Mouse (Mus musculus) stomach, postnatal 0 days (tissue): ENCODE results near the gene Phtf2. TPM values are rescaled to one million over a fixed set of nuclear protein-coding genes. Genes with fewer than 3 reads are reported as not detected.

Experiments
- ATAC-seq: fragments of 200-750 bp; cut with Nextera tagmentation; 2 replicates; pipeline ENCODE4 v1.8.0; 2017; ENCODE audit not compliant: low FRiP score, low TSS enrichment
- DNase-seq: peaks from one replicate; pipeline ENCODE4 v3.0.0-alpha.2; 2016; ENCODE audit warnings: low spot score
- H3K27ac ChIP-seq: fragments of 300-500 bp; sonication (generic); replicated peaks from 2 replicates; pipeline ENCODE4 v1.5.1; 2014; ENCODE audit warnings: mild to moderate bottlenecking, control low read depth
- H3K27me3 ChIP-seq: fragments of 300-500 bp; sonication (generic); 2 replicates; pipeline ENCODE4 v1.6.1; 2014; ENCODE audit warnings: low read length; ENCODE audit not compliant: control insufficient read depth, insufficient read depth
- H3K36me3 ChIP-seq: fragments of 300-500 bp; sonication (generic); 2 replicates; pipeline ENCODE4 v1.6.1; 2014; ENCODE audit warnings: low read length, mixed read lengths; ENCODE audit not compliant: control insufficient read depth, insufficient read depth
- H3K4me1 ChIP-seq: fragments of 300-500 bp; sonication (generic); replicated peaks from 2 replicates; pipeline ENCODE4 v1.6.1; 2014; ENCODE audit warnings: antibody characterized with exemption; ENCODE audit not compliant: control insufficient read depth, insufficient read depth
- H3K4me2 ChIP-seq: fragments of 300-500 bp; sonication (generic); replicated peaks from 2 replicates; pipeline ENCODE4 v1.6.1; 2014; ENCODE audit warnings: low read depth, mild to moderate bottlenecking, control low read depth, moderate library complexity
- H3K4me3 ChIP-seq: fragments of 300-500 bp; sonication (generic); 2 replicates; pipeline ENCODE4 v1.5.1; 2014; ENCODE audit warnings: low read depth, low read length, control low read depth
- H3K9ac ChIP-seq: fragments of 300-500 bp; sonication (generic); 2 replicates; pipeline ENCODE4 v1.6.1; 2014; ENCODE audit warnings: mild to moderate bottlenecking, low read length, control low read depth, mixed read lengths
- H3K9me3 ChIP-seq: fragments of 300-500 bp; sonication (generic); 2 replicates; pipeline ENCODE4 v1.6.1; 2016; ENCODE audit warnings: low read length; ENCODE audit not compliant: control insufficient read depth
- CTCF ChIP-seq: IDR thresholded peaks from 2 replicates; pipeline ENCODE4 v1.5.1; 2016; ENCODE audit warnings: antibody characterized with exemption, low read depth, mild to moderate bottlenecking, moderate library complexity
- EP300 ChIP-seq: optimal IDR thresholded peaks from 2 replicates; pipeline ENCODE3; 2016; ENCODE audit warnings: antibody characterized with exemption
- WGBS: fragments of 180-500 bp; shearing (Covaris S2); extraction: QIAGEN DNeasy Blood & Tissue Kit; methylation state at CpG from one replicate; pipeline ENCODE4 v1.1.7; 2014; 5-methylcytosine and 5-hydroxymethylcytosine counted together
- polyA plus RNA-seq: library from polyadenylated mRNA; unstranded; fragments of >200 nt; fragmentation: Nextera tagmentation; extraction: Ambion mirVana; gene quantifications from 2 replicates; pipeline ENCODE4 v1.2.1, GENCODE M21; 2015

Gene Phtf2
- polyA plus RNA-seq, result 5.1 and 5.3 TPM in 2 replicates

DNA sequence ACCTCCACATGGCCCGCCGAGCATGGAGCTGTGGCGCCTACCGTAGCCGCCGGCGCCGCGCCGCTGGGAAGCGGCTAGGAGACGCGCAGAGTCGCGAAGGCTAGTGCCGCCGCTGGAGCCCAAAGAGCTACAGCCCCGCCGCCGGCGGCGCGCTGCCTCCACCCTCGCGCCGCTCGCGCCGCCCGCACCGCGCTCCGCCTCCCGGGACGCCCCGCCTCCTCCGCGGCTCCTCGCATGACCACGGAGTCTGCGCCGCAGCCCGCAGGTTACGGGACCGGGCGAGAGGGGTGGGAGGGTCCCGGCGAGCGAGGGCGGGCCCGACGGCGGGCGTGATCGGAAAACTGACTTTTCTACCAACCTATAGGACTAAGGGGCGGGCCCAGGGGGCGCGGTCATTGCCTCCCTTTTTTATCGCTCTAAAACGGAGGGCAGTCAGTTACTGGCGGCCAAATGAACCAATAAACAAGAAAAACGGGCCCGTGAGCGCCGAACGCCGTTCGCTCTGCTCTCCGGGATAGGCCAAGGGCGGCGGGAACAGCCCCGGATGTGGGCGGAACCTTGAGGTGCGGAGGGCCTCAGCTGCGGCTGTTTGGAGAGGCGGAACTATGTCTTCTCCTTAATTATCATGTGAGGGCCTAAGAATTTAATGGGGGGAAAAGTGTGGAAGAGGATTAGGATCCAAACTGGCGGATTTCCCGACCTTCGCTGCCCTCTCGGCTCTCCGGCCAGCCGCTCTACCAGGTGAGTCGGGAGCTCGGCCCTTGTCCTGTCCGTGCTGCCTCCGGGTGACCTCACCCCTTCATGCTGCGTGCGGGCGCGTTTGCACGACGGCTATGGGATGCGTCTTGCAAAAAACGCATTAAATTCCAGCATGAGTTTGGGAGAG, at the start of gene Phtf2, which contains the start of gene Tmem60:
TSS of gene Phtf2 (minus strand) at position 210 of the 886 bp plus-strand sequence.
TSS of gene Tmem60 (plus strand) at position 277 of the 886 bp plus-strand sequence.
- under 1% methylated on average over 89 of the region's 94 CpGs for WGBS
- peak within 1 kb of the TSS; percentile 91 for H3K27ac ChIP-seq
- H3K4me2 ChIP-seq, result peak within 1 kb of the TSS; percentile 80
- no peaks in the 10 kb centered on the region for H3K36me3 ChIP-seq
- TF ChIP-seq EP300 (no peak), CTCF (peak; percentile 9; the same call in 1 of the 2 replicates)
- peak; percentile 99 for ATAC-seq
- H3K27me3 ChIP-seq, result no peaks in the 10 kb centered on the region
- peak within 1 kb of the TSS; percentile 82 for H3K9ac ChIP-seq
- H3K9me3 ChIP-seq, result no peaks in the 10 kb centered on the region
- H3K4me3 ChIP-seq, result peak within 1 kb of the TSS; percentile 75
- peak; percentile 99 for DNase-seq
- no peaks in the 10 kb centered on the region for H3K4me1 ChIP-seq

DNA sequence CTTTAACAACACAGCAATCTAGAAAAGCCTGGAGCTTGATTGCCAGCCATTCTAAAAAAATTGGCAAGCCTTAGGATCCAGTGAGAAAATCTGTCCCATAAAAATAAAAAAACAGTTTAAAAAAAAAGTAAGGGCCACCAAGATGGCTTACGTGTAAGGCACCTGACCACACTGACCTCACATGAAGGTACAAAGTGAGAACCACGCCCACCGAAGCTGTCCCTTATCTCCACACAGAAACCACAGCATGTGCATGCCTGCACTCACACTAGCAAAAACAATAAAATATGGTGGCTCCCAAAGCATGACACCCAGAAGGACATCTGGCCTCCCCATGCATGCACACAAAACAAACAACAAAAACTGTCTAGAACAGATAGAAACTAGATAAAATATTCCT, 49.4 kb upstream of the Phtf2 start:
- 62% methylated on average over 3 of the region's 3 CpGs for WGBS
- no peak for TF ChIP-seq EP300
- no peak overlapping the region for H3K4me2 ChIP-seq
- no peak overlapping the region for H3K27ac ChIP-seq
- no peaks in the 10 kb centered on the region for H3K27me3 ChIP-seq
- no peaks in the 10 kb centered on the region for H3K4me1 ChIP-seq
- peak; percentile 65; the same call in 1 of the 2 replicates for ATAC-seq
- H3K9me3 ChIP-seq, result no peaks in the 10 kb centered on the region
- peak; percentile 33 for DNase-seq
- H3K36me3 ChIP-seq, result no peaks in the 10 kb centered on the region
- no peak overlapping the region for H3K9ac ChIP-seq
- H3K4me3 ChIP-seq, result no peak overlapping the region

DNA sequence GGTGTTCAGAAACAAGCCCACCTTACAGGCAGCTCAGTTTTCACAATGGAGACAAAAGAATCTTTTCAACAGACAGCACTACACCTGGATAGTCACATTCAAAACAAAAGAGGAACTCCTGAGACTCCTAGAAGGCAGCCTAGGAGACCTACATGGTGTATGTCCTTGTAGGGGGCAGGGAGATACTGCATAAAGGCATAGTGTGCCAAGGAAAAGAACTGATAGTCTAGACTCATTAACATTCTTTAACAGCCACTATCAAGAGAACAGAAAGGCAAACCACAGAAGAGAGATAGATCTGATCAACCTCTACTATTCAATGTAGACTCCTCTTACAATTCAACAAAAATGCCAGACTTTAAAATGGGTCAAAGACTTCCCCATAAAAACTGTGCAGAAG, 48.5 kb upstream of the Phtf2 start:
- Histone ChIP-seq H3K27me3 (no peaks in the 10 kb centered on the region), H3K4me1 (no peaks in the 10 kb centered on the region), H3K36me3 (no peaks in the 10 kb centered on the region), H3K4me2 (no peak overlapping the region), H3K9me3 (no peaks in the 10 kb centered on the region), H3K4me3 (no peak overlapping the region), H3K27ac (peak overlapping the region; percentile 26), H3K9ac (no peak overlapping the region)
- TF ChIP-seq EP300, result no peak
- no peak for TF ChIP-seq CTCF
- ATAC-seq, result no peak
- no peak for DNase-seq

GRCm38 (mm10) chr5:20929669-20930151, 47.8 kb upstream of the Phtf2 start:
- Histone ChIP-seq H3K27me3 (no peaks in the 10 kb centered on the region), H3K9me3 (no peaks in the 10 kb centered on the region), H3K4me3 (no peak overlapping the region), H3K27ac (peak overlapping the region; percentile 41), H3K4me1 (no peaks in the 10 kb centered on the region), H3K4me2 (no peak overlapping the region), H3K9ac (no peak overlapping the region), H3K36me3 (no peaks in the 10 kb centered on the region)
- 40% methylated on average over 6 of the region's 6 CpGs for WGBS
- TF ChIP-seq EP300 (no peak), CTCF (no peak)
- peak; percentile 88 for ATAC-seq
- DNase-seq, result peak; percentile 32

DNA sequence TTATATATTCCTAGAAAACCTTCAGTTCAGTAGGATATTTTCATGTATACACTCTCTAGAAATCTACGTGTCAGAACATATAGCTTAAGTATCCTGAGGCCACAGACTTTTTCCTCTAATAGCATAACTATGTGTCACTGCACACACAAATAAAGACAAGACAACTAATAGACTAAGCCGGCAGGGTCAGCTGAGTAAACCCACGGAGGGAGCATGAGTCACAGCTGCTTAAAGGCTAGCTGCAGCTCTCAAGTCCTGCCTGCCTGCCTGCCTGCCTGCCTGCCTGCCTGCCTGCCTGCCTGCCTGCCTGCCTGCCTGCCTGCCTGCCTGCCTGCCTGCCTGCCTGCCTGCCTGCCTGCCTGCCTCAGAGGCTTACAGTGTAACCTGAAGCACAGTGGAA, 43.5 kb upstream of the Phtf2 start:
- Histone ChIP-seq H3K9me3 (no peaks in the 10 kb centered on the region), H3K27me3 (no peaks in the 10 kb centered on the region), H3K4me2 (no peak overlapping the region), H3K27ac (no peak overlapping the region), H3K9ac (no peak overlapping the region), H3K36me3 (no peaks in the 10 kb centered on the region), H3K4me3 (no peak overlapping the region), H3K4me1 (no peaks in the 10 kb centered on the region)
- WGBS, result 38% methylated on average over 3 of the region's 3 CpGs
- DNase-seq (no peak), ATAC-seq (no peak)
- TF ChIP-seq CTCF, result no peak

GRCm38 (mm10) chr5:20924608-20925007, 42.7 kb upstream of the Phtf2 start:
- DNase-seq (no peak), ATAC-seq (no peak)
- no peak overlapping the region for H3K27ac ChIP-seq
- H3K4me3 ChIP-seq, result no peak overlapping the region
- H3K27me3 ChIP-seq, result no peaks in the 10 kb centered on the region
- no peaks in the 10 kb centered on the region for H3K9me3 ChIP-seq
- no peak for TF ChIP-seq CTCF
- no peak for TF ChIP-seq EP300
- H3K4me1 ChIP-seq, result no peaks in the 10 kb centered on the region
- no peak overlapping the region for H3K9ac ChIP-seq
- WGBS, result 66% methylated on average over 3 of the region's 3 CpGs
- H3K36me3 ChIP-seq, result no peaks in the 10 kb centered on the region
- no peak overlapping the region for H3K4me2 ChIP-seq
